Mouse (Mus musculus) ES-E14 (cell line): Measurements from ENCODE around the gene Wfdc2. TPM values are rescaled to one million over a fixed set of nuclear protein-coding genes. Genes with fewer than 3 reads are reported as not detected.

Experiments used
- DNase-seq: peaks from one replicate; pipeline ENCODE4 v3.0.0-alpha.2; 2013; ENCODE audit warnings: low read depth, low spot score
- H3K27ac ChIP-seq: 2 replicates; pipeline ENCODE4 v1.5.1; 2012; ENCODE audit warnings: low read depth, mild to moderate bottlenecking, low read length, moderate library complexity, mixed read lengths; ENCODE audit not compliant: poor library complexity, insufficient read depth, severe bottlenecking
- H3K36me3 ChIP-seq: 2 replicates; pipeline ENCODE4 v1.6.1; 2012; ENCODE audit warnings: mild to moderate bottlenecking, low read length, moderate library complexity, mixed read lengths; ENCODE audit not compliant: control insufficient read depth, poor library complexity, insufficient read depth, severe bottlenecking
- H3K4me1 ChIP-seq, 2 experiments: fragments of 150-350 bp in 1 of 2; sonication (generic) in 1 of 2; 2 replicates each; pipeline ENCODE4 v1.6.1; 2012; ENCODE audit warnings: low read length in 2 of 2, mild to moderate bottlenecking in 1 of 2, mixed read lengths in 1 of 2; ENCODE audit not compliant: control insufficient read depth in 2 of 2, insufficient read depth in 2 of 2, poor library complexity in 1 of 2
- H3K4me3 ChIP-seq, 2 experiments: fragments of 150-350 bp in 1 of 2; sonication (generic) in 1 of 2; 2 replicates each; pipeline ENCODE4 v1.5.1; 2012; ENCODE audit warnings: low read length in 2 of 2, low read depth in 1 of 2, mild to moderate bottlenecking in 1 of 2, mixed read lengths in 1 of 2; ENCODE audit not compliant: insufficient read depth in 1 of 2, poor library complexity in 1 of 2, severe bottlenecking in 1 of 2
- H3K9ac ChIP-seq: 2 replicates; pipeline ENCODE4 v1.6.1; 2012; ENCODE audit warnings: low read depth, mild to moderate bottlenecking, low read length, mixed read lengths; ENCODE audit not compliant: poor library complexity, insufficient read depth, severe bottlenecking
- H3K9me3 ChIP-seq: fragments of 150-350 bp; sonication (generic); 2 replicates; pipeline ENCODE4 v1.6.1; 2012; ENCODE audit warnings: low read depth, mild to moderate bottlenecking, low read length; ENCODE audit not compliant: control insufficient read depth, insufficient read depth
- CHD2 ChIP-seq: IDR thresholded peaks from 2 replicates; pipeline ENCODE4 v1.6.1; 2014; ENCODE audit warnings: mild to moderate bottlenecking, low read depth, low read length, inconsistent platforms
- HCFC1 ChIP-seq: IDR thresholded peaks from 2 replicates; pipeline ENCODE4 v1.6.1; 2012; ENCODE audit warnings: low read length, inconsistent platforms, borderline replicate concordance; ENCODE audit not compliant: insufficient read depth
- MAFK ChIP-seq: IDR thresholded peaks from 2 replicates; pipeline ENCODE4 v1.6.1; 2014; ENCODE audit warnings: mild to moderate bottlenecking, low read depth, low read length, inconsistent platforms; ENCODE audit not compliant: insufficient read depth
- ZC3H11A ChIP-seq: IDR thresholded peaks from 2 replicates; pipeline ENCODE4 v1.6.1; 2012; ENCODE audit warnings: low read depth, mild to moderate bottlenecking, inconsistent platforms, low read length, borderline replicate concordance
- ZNF384 ChIP-seq: IDR thresholded peaks from 2 replicates; pipeline ENCODE4 v1.6.1; 2012; ENCODE audit warnings: low read depth, low read length, inconsistent platforms
- in situ Hi-C, 2 experiments: fragments of 600-800 bp; cut with MboI; formaldehyde crosslinking; loops; one replicate each; pipeline ENCODE4 v1.15.1; 2025; ENCODE audit warnings: low sequenced_read_pairs in 2 of 2, inconsistent platforms in 1 of 2; ENCODE audit not compliant: unreplicated experiment in 2 of 2
- total RNA-seq: library from RNA; depleted of rRNA; stranded (reverse); fragments of 300-350 nt; gene quantifications from 2 replicates; pipeline ENCODE4 v1.2.3, GENCODE M21; 2012

Gene Wfdc2
- total RNA-seq, 1 experiment, result 41.5 TPM

GRCm38 (mm10) chr2:164560106-164560505, 2.1 kb upstream of the Wfdc2 start:
- Histone ChIP-seq H3K9ac (no peak overlapping the region), H3K4me1 (peaks cover 4 to 6% of the 10 kb centered on the region in 2 experiments; a peak in 1 of 4 replicates), H3K4me3 (no peak overlapping the region), H3K27ac (no peak overlapping the region), H3K36me3 (peaks cover 2% of the 10 kb centered on the region; the same call in 1 of the 2 replicates), H3K9me3 (no peaks in the 10 kb centered on the region)
- in situ Hi-C loops, result no loop called here
- TF ChIP-seq ZNF384 (no peak), ZC3H11A (no peak), CHD2 (no peak), HCFC1 (no peak), MAFK (no peak)
- DNase-seq, result no peak

GRCm38 (mm10) chr2:164563339-164564038, 1.3 kb downstream of the Wfdc2 start:
- peaks cover 2 to 6% of the 10 kb centered on the region in 2 experiments; a peak in 1 of 4 replicates for H3K4me1 ChIP-seq
- no peaks in the 10 kb centered on the region for H3K9me3 ChIP-seq
- peak overlapping the region; percentile 62 for H3K9ac ChIP-seq
- peaks cover 4% of the 10 kb centered on the region; the same call in 1 of the 2 replicates for H3K36me3 ChIP-seq
- in situ Hi-C loops, result no loop called here
- no peak overlapping the region for H3K27ac ChIP-seq
- TF ChIP-seq MAFK (no peak), HCFC1 (0 out of 2 replicates have a peak, but pooled peaks have one; percentile 22)
- peak; percentile 48 for DNase-seq
- H3K4me3 ChIP-seq, result peak overlapping the region; percentile 56 to 60

- H3K9ac ChIP-seq, result no peak overlapping the region
- DNase-seq, result no peak
- H3K4me3 ChIP-seq, result no peak overlapping the region
- H3K36me3 ChIP-seq, result peaks cover 4% of the 10 kb centered on the region; the same call in 1 of the 2 replicates
- H3K4me1 ChIP-seq, result 0 out of 4 replicates have a peak, but pooled peaks cover 0 to 3% of the 10 kb centered on the region in 2 experiments
- TF ChIP-seq MAFK (no peak), ZC3H11A (no peak), HCFC1 (no peak), ZNF384 (no peak), CHD2 (no peak)
- H3K9me3 ChIP-seq, result no peaks in the 10 kb centered on the region
- in situ Hi-C loops, result no loop called here
- no peak overlapping the region for H3K27ac ChIP-seq
Measured at GRCm38 (mm10) chr2:164564346-164564745, 2.1 kb downstream of the Wfdc2 start.

- in situ Hi-C loops, result no loop called here
- H3K4me1 ChIP-seq, result 0 out of 4 replicates have a peak, but pooled peaks cover 0 to 3% of the 10 kb centered on the region in 2 experiments
- DNase-seq, result no peak
- H3K4me3 ChIP-seq, result no peak overlapping the region
- H3K9ac ChIP-seq, result no peak overlapping the region
- H3K27ac ChIP-seq, result no peak overlapping the region
- H3K36me3 ChIP-seq, result peaks cover 4% of the 10 kb centered on the region; the same call in 1 of the 2 replicates
- H3K9me3 ChIP-seq, result no peaks in the 10 kb centered on the region
- TF ChIP-seq HCFC1 (no peak), CHD2 (no peak), ZC3H11A (0 out of 2 replicates have a peak, but pooled peaks have one; percentile 11)
Measured at GRCm38 (mm10) chr2:164566997-164567396, 4.8 kb downstream of the Wfdc2 start.
